Mouse (Mus musculus) limb, embryonic 14.5 days (tissue): ENCODE data around the gene Eif6. TPM values are rescaled to one million over a fixed set of nuclear protein-coding genes. Genes with fewer than 3 reads are reported as not detected.

ENCODE experiments used
- ATAC-seq: fragments of 200-750 bp; cut with Nextera tagmentation; 2 replicates; pipeline ENCODE4 v1.8.0; 2017; ENCODE audit warnings: low read depth, moderate number of reproducible peaks, moderate TSS enrichment; ENCODE audit not compliant: low FRiP score
- DNase-seq: peaks from one replicate; pipeline ENCODE4 v3.0.0-alpha.2; 2015; ENCODE audit warnings: low spot score
- H3K27ac ChIP-seq: fragments of 300-500 bp; sonication (generic); replicated peaks from 2 replicates; pipeline ENCODE4 v1.5.1; 2014; ENCODE audit warnings: low read depth, mild to moderate bottlenecking, low read length, moderate library complexity, mixed read lengths
- H3K27me3 ChIP-seq: fragments of 300-500 bp; sonication (generic); 2 replicates; pipeline ENCODE4 v1.6.1; 2014; ENCODE audit warnings: low read length, mixed read lengths; ENCODE audit not compliant: control insufficient read depth, insufficient read depth
- H3K36me3 ChIP-seq: fragments of 300-500 bp; sonication (generic); 2 replicates; pipeline ENCODE4 v1.6.1; 2014; ENCODE audit warnings: mild to moderate bottlenecking, low read length, moderate library complexity, mixed read lengths; ENCODE audit not compliant: control insufficient read depth, insufficient read depth
- H3K4me1 ChIP-seq: fragments of 300-500 bp; sonication (generic); 2 replicates; pipeline ENCODE4 v1.6.1; 2014; ENCODE audit warnings: antibody characterized with exemption, low read length, mixed read lengths; ENCODE audit not compliant: control insufficient read depth, insufficient read depth
- H3K4me2 ChIP-seq: fragments of 300-500 bp; sonication (generic); replicated peaks from 2 replicates; pipeline ENCODE4 v1.6.1; 2014; ENCODE audit warnings: low read depth, mild to moderate bottlenecking, low read length, moderate library complexity; ENCODE audit not compliant: severe bottlenecking
- H3K4me3 ChIP-seq: fragments of 300-500 bp; sonication (generic); replicated peaks from 2 replicates; pipeline ENCODE4 v1.5.1; 2014; ENCODE audit warnings: low read length
- H3K9ac ChIP-seq: fragments of 300-500 bp; sonication (generic); 2 replicates; pipeline ENCODE4 v1.6.1; 2014; ENCODE audit warnings: mild to moderate bottlenecking, low read depth, low read length, moderate library complexity; ENCODE audit not compliant: severe bottlenecking
- H3K9me3 ChIP-seq: fragments of 300-500 bp; sonication (generic); 2 replicates; pipeline ENCODE4 v1.6.1; 2016; ENCODE audit warnings: low read length; ENCODE audit not compliant: control insufficient read depth
- POLR2A ChIP-seq: fragments of 200-500 bp; IDR thresholded peaks from 2 replicates; pipeline ENCODE4 v1.8.0; 2012; ENCODE audit warnings: inconsistent platforms, mild to moderate bottlenecking, moderate library complexity, borderline replicate concordance; ENCODE audit not compliant: insufficient read depth, insufficient read length; ENCODE audit errors: extremely low read depth
- WGBS: fragments of 180-500 bp; shearing (Covaris S2); extraction: QIAGEN DNeasy Blood & Tissue Kit; methylation state at CpG from one replicate; pipeline ENCODE4 v1.1.7; 2014; 5-methylcytosine and 5-hydroxymethylcytosine counted together
- polyA plus RNA-seq, 2 experiments: library from polyadenylated mRNA; depleted of rRNA in 1 of 2; stranded (reverse) in 1 of 2; unstranded in 1 of 2; fragments of >200 nt; fragmentation: Nextera tagmentation in 1 of 2; extraction: Ambion mirVana in 1 of 2; gene quantifications; 2 replicates each; pipeline versions ENCODE4 v1.2.1 to v1.2.3; 2012 to 2014

The Eif6 gene
- polyA plus RNA-seq, 2 experiments: 95.8 to 174 TPM

- Histone ChIP-seq H3K4me3 (no peak overlapping the region), H3K4me1 (0 out of 2 replicates have a peak, but pooled peaks cover 3% of the 10 kb centered on the region), H3K4me2 (no peak overlapping the region), H3K9ac (no peak overlapping the region), H3K27ac (no peak overlapping the region), H3K27me3 (peaks cover 29% of the 10 kb centered on the region), H3K9me3 (no peaks in the 10 kb centered on the region), H3K36me3 (no peaks in the 10 kb centered on the region)
- WGBS: 41% methylated on average over 7 of the region's 7 CpGs
- DNase-seq (no peak), ATAC-seq (no peak)
- no peak for TF ChIP-seq POLR2A
Measured at GRCm38 (mm10) chr2:155779066-155779465, 47.7 kb downstream of the Eif6 start.

- DNase-seq (no peak), ATAC-seq (no peak)
- Histone ChIP-seq H3K4me3 (no peak overlapping the region), H3K9ac (no peak overlapping the region), H3K4me1 (0 out of 2 replicates have a peak, but pooled peaks cover 3% of the 10 kb centered on the region), H3K9me3 (no peaks in the 10 kb centered on the region), H3K36me3 (no peaks in the 10 kb centered on the region), H3K27me3 (peaks cover 39% of the 10 kb centered on the region), H3K4me2 (no peak overlapping the region), H3K27ac (no peak overlapping the region)
- 72% methylated on average over 6 of the region's 6 CpGs for WGBS
- no peak for TF ChIP-seq POLR2A
Measured at GRCm38 (mm10) chr2:155778004-155778403, 48.7 kb downstream of the Eif6 start.

- H3K4me2 ChIP-seq: no peak overlapping the region
- 75% methylated on average over 4 of the region's 4 CpGs for WGBS
- no peak overlapping the region for H3K27ac ChIP-seq
- TF ChIP-seq POLR2A: no peak
- no peaks in the 10 kb centered on the region for H3K9me3 ChIP-seq
- no peaks in the 10 kb centered on the region for H3K36me3 ChIP-seq
- no peak overlapping the region for H3K9ac ChIP-seq
- no peak for DNase-seq
- H3K27me3 ChIP-seq: peaks cover 42% of the 10 kb centered on the region
- 0 out of 2 replicates have a peak, but pooled peaks cover 3% of the 10 kb centered on the region for H3K4me1 ChIP-seq
- no peak for ATAC-seq
- H3K4me3 ChIP-seq: no peak overlapping the region
Measured at GRCm38 (mm10) chr2:155777688-155777985, 49.1 kb downstream of the Eif6 start.

GRCm38 (mm10) chr2:155776824-155777687, 49.7 kb downstream of the Eif6 start:
- no peaks in the 10 kb centered on the region for H3K9me3 ChIP-seq
- WGBS: 64% methylated on average over 10 of the region's 10 CpGs
- H3K36me3 ChIP-seq: no peaks in the 10 kb centered on the region
- H3K4me1 ChIP-seq: 0 out of 2 replicates have a peak, but pooled peaks cover 3% of the 10 kb centered on the region
- no peak for TF ChIP-seq POLR2A
- no peak overlapping the region for H3K9ac ChIP-seq
- H3K4me2 ChIP-seq: no peak overlapping the region
- no peak overlapping the region for H3K4me3 ChIP-seq
- H3K27me3 ChIP-seq: peaks cover 43% of the 10 kb centered on the region
- ATAC-seq: no peak
- no peak overlapping the region for H3K27ac ChIP-seq
- no peak for DNase-seq

- ATAC-seq: peak; percentile 77
- Histone ChIP-seq H3K27me3 (peaks cover 43% of the 10 kb centered on the region), H3K4me2 (peak overlapping the region; percentile 89), H3K36me3 (no peaks in the 10 kb centered on the region), H3K4me1 (0 out of 2 replicates have a peak, but pooled peaks cover 3% of the 10 kb centered on the region), H3K27ac (no peak overlapping the region), H3K9me3 (no peaks in the 10 kb centered on the region), H3K9ac (no peak overlapping the region), H3K4me3 (peak overlapping the region; percentile 38)
- DNase-seq: peak; percentile 38
- WGBS: 3% methylated on average over 39 of the region's 44 CpGs
- no peak for TF ChIP-seq POLR2A
Measured at GRCm38 (mm10) chr2:155775685-155776263, 51.0 kb downstream of the Eif6 start.
